Mouse (Mus musculus): Measurements from ENCODE around the gene Slc22a5. TPM values are rescaled to one million over a fixed set of nuclear protein-coding genes. Genes with fewer than 3 reads are reported as not detected.
A peak's percentile ranks its signal among the peaks of the same experiment; 100 is the strongest.
"Not testable (repeated sequence)": the region's sequence is repeated elsewhere in the genome, so short reads cannot be mapped to it uniquely, and the experiment has no call there.

Slc22a5 gene
- polyA plus RNA-seq, 1 experiment from 2014 or later = 8.2 TPM

DNA sequence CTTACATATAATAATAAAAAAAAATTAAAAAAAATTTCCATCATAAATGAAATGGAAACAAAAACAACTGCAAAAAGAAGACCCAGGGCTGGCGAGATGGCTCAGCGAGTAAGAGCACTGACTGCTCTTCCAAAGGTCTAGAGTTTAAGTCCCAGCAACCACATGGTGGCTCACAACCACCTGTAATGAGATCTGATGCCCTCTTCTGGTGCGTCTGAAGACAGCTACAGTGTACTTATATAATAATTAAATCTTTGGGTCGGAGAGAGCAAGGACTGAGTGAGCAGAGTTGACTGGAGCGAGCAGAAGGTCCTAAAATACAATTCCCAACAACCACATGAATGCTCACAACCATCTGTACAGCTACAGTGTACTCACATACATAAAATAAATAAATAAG, 13.4 kb downstream of the Slc22a5 start:
- not testable (repeated sequence) for ATAC-seq (ENCODE audit: insufficient number of reproducible peaks, low FRiP score, low TSS enrichment, low read depth); H3K27ac ChIP-seq; H3K9me3 ChIP-seq; H3K36me3 ChIP-seq; H3K4me3 ChIP-seq; H3K4me2 ChIP-seq; H3K9ac ChIP-seq; H3K4me1 ChIP-seq; H3K27me3 ChIP-seq
- 89% methylated on average over 5 of the region's 5 CpGs for WGBS

DNA sequence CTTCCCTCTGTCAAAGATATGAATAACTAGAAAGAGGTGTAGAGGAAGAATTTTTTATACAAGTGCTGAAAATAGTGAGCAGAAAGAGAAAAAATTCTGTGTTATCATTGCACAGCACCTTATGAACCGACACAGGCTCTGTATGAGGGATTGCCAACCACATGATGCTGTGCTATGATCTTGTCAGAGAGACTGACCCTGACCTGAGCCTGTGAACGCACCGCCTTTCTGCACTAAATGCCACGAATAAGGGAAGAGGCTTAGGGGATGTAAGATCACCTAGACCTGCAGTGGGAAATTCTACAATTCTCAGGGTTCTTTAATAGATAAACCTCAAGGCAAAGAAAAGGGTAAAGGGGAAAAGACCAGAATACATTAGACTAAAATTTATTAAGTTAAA, 15.0 kb downstream of the Slc22a5 start:
- H3K9ac ChIP-seq = no peak overlapping the region
- H3K27ac ChIP-seq = no peak overlapping the region
- 86% methylated on average over 4 of the region's 4 CpGs for WGBS
- H3K9me3 ChIP-seq = no peaks in the 10 kb centered on the region
- H3K36me3 ChIP-seq = peaks cover 15% of the 10 kb centered on the region
- no peak overlapping the region for H3K4me3 ChIP-seq
- ATAC-seq (ENCODE audit: insufficient number of reproducible peaks, low FRiP score, low TSS enrichment, low read depth) = no peak
- no peaks in the 10 kb centered on the region for H3K27me3 ChIP-seq
- no peaks in the 10 kb centered on the region for H3K4me1 ChIP-seq
- no peak overlapping the region for H3K4me2 ChIP-seq

DNA sequence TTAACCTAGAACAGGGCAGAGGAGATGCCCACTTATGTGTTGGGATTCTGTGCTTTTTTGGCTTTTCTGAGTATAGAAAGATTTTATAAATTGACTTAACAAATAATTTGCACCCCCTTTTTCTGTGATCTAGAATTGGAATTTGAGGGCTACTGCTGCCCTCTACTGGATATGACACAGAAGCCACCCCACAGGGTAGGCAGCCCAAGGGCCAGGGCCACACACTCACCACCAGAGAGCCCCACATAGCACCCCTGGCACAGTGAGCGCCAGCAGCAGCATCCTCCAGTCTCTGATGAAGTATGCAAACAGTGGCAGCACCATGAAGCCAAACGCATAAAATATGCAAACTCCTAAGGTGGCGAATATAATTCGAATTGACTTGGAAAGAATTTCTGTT, 16.8 kb downstream of the Slc22a5 start:
- Histone ChIP-seq H3K4me1 (no peaks in the 10 kb centered on the region), H3K4me2 (no peak overlapping the region), H3K4me3 (no peak overlapping the region), H3K9ac (no peak overlapping the region), H3K27me3 (no peaks in the 10 kb centered on the region), H3K36me3 (peaks cover 19% of the 10 kb centered on the region), H3K27ac (no peak overlapping the region), H3K9me3 (no peaks in the 10 kb centered on the region)
- no peak for ATAC-seq (ENCODE audit: insufficient number of reproducible peaks, low FRiP score, low TSS enrichment, low read depth)
- WGBS = 80% methylated on average over 4 of the region's 4 CpGs

DNA sequence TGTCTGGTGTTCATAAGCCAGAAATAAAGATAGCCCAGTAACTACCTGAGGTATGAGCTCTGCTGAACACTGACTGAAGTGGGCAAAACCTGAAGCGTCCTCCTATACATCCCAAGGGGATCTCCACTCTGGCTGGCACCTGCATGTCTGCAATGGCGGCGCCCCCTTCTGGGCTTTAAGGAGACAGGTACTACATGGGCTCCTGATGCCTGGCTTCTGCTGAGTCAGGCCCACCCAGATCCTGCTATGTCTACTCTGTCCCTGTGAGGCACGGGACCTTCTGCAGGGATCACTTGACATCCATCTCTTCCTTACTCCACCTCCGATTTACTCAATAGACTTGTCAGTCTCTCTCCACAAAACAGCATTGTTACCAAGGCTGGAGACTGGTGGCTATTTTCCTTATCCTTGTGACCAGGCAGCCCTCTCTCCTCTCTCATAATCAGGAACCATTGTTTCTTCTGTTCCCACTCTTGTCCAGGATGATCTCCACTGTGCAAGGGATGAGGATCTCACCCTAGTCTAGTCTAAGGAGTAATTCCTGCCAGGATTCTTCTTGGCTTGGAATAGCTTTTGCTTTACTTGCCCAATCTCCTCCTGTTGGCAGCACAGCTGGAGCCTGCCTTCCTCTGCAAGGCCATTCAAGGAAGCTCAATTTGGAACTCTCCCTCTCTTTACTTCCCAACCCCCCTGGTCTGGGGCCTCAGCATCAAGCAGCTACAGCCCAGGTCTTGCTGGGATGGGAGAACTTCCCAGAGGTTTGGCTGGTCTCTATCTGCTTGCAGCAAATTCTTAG, 17.4 kb downstream of the Slc22a5 start:
- peaks cover 19% of the 10 kb centered on the region for H3K36me3 ChIP-seq
- H3K27ac ChIP-seq; ATAC-seq (ENCODE audit: insufficient number of reproducible peaks, low FRiP score, low TSS enrichment, low read depth); H3K9ac ChIP-seq; H3K4me3 ChIP-seq; H3K4me2 ChIP-seq; H3K4me1 ChIP-seq; H3K27me3 ChIP-seq; H3K9me3 ChIP-seq: not testable (repeated sequence)
- WGBS = 66% methylated on average over 5 of the region's 5 CpGs

DNA sequence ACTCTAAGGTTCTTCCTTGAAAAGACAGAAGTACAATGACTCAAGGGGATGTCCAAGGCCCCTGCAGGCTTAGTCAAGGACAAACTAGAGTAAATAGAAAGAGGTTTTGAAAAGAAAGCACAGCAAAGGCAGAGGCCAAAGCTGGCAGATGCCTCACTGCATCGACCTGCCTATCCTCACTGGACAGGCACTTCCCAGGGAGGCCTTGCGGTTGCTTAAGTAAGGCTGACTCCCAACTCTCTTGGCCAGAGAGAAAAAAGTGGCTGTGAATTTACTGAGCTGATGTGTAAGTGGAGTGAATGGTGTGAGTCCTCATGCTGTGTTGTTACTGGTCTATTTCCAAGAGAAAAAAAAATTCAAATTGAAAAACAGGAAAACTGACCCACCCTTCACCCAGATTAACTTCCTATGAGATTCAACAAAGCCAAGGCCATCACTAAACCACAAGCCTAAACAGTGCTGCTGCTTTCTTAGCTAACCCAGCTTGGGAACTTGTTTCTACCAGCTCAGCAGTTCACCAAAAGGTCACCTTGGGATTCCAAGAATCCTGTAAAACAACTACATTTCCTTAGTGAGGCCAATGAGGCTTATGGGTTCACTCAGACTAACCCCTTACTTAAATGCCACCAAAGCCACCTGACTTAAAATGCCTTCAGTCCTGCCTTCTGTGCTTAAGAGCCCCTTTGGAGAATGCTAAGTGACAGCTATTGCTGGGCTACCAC, 19.5 kb downstream of the Slc22a5 start:
- Histone ChIP-seq H3K9me3 (no peaks in the 10 kb centered on the region), H3K4me1 (no peaks in the 10 kb centered on the region), H3K36me3 (peaks cover 19% of the 10 kb centered on the region), H3K4me2 (no peak overlapping the region), H3K9ac (no peak overlapping the region), H3K27me3 (no peaks in the 10 kb centered on the region), H3K27ac (peak overlapping the region; percentile 17; the same call in 1 of the 2 replicates), H3K4me3 (no peak overlapping the region)
- ATAC-seq (ENCODE audit: insufficient number of reproducible peaks, low FRiP score, low TSS enrichment, low read depth) = no peak
- 78% methylated on average over 2 of the region's 2 CpGs for WGBS

DNA sequence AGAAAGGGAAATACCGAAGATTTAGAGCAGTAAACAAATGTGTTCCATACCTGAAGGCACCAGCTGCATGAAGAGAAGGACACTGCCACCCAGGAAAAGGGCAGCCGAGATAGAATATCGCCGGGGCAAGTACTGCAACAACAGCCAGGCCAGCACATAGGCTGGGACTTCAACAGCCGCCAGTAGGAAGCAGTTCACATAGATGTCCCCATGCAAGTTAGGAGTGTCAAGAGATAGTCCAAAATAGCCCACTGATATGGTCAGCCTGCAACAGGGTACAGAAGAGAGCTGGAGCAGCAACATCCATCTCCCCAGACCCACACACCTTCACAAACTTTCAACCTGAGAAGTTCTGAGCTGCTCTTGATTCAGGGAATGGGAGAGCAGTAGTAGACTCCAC, 22.3 kb downstream of the Slc22a5 start:
- no peak overlapping the region for H3K9ac ChIP-seq
- ATAC-seq (ENCODE audit: insufficient number of reproducible peaks, low FRiP score, low TSS enrichment, low read depth) = no peak
- no peaks in the 10 kb centered on the region for H3K27me3 ChIP-seq
- H3K4me3 ChIP-seq = no peak overlapping the region
- H3K9me3 ChIP-seq = no peaks in the 10 kb centered on the region
- H3K4me2 ChIP-seq = no peak overlapping the region
- H3K4me1 ChIP-seq = no peaks in the 10 kb centered on the region
- peaks cover 28% of the 10 kb centered on the region for H3K36me3 ChIP-seq
- 88% methylated on average over 5 of the region's 5 CpGs for WGBS
- H3K27ac ChIP-seq = no peak overlapping the region

DNA sequence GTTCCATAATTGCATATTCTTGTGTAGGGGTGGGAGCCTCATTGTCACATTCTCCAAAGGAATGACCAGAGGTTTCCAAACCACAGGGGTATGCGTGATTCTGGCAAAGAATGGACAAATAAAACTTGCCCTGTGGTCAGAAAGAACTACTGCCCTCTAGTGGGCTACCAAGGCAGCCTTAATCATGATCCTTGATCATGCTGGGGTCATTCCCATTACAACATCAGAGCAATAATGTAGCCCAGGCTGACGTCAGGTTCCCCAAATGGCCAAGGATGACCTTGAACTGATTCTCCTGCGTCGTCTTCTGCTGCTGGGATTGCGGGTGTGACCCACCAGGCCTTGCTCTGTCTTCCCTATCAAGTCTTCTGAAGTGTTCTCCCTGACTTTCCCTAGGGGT, 23.1 kb downstream of the Slc22a5 start:
- H3K4me1 ChIP-seq; H3K4me3 ChIP-seq; H3K4me2 ChIP-seq; H3K9ac ChIP-seq; H3K27ac ChIP-seq; ATAC-seq (ENCODE audit: insufficient number of reproducible peaks, low FRiP score, low TSS enrichment, low read depth); H3K9me3 ChIP-seq; H3K27me3 ChIP-seq: not testable (repeated sequence)
- peaks cover 28% of the 10 kb centered on the region for H3K36me3 ChIP-seq
- 42% methylated on average over 5 of the region's 5 CpGs for WGBS

DNA sequence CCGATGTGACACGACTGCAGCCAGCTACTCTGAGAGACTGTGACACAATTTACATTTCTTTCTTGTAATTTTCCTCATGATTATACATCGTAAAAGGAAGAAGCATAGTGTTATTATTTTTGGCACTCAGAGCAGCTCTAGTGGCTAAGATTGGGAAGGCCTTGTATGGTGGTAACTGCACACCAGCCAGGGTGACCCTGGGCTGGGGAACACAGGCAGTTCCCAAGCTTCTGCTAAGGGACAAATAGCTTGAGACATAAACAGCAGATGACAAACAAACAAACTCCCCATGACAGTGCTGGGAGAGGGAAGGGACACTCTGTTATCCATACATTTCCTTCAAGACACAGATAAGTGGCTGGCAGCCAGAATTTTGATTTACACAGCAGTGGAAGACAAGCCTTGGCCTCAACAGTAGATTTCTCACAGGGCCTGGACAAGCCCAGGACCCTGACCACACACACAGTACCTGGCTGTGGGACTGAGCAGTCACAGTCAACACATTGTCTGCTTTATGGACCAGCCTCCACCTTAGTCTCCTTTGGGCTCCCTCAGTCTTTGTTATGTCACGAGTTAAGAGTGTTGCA, 26.6 kb downstream of the Slc22a5 start:
- H3K27ac ChIP-seq; H3K9me3 ChIP-seq; H3K9ac ChIP-seq; ATAC-seq (ENCODE audit: insufficient number of reproducible peaks, low FRiP score, low TSS enrichment, low read depth); H3K27me3 ChIP-seq; H3K4me3 ChIP-seq; H3K4me2 ChIP-seq; H3K36me3 ChIP-seq; H3K4me1 ChIP-seq: not testable (repeated sequence)
- WGBS = 89% methylated on average over 2 of the region's 4 CpGs

DNA sequence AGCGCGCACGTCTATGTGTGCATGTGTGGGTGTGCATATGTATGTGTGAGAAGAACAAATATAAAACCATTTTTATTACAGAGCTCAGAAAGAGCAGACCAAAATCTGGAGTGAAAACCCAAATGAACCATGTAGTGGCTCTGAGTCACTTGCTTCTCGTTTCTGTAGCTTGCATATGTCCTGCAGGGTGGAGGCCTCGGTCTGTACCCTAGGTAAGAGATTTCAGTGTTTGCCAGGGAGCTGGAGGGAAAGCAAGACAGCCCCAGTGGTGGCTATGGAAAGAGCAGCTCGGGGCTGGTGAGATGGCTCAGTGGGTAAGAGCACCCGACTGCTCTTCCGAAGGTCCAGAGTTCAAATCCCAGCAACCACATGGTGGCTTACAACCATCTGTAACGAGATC, 30.5 kb downstream of the Slc22a5 start:
- not testable (repeated sequence) for H3K4me2 ChIP-seq; H3K9ac ChIP-seq; H3K4me3 ChIP-seq; ATAC-seq (ENCODE audit: insufficient number of reproducible peaks, low FRiP score, low TSS enrichment, low read depth); H3K27ac ChIP-seq; H3K27me3 ChIP-seq; H3K4me1 ChIP-seq; H3K36me3 ChIP-seq; H3K9me3 ChIP-seq
- WGBS = 72% methylated on average over 9 of the region's 9 CpGs

DNA sequence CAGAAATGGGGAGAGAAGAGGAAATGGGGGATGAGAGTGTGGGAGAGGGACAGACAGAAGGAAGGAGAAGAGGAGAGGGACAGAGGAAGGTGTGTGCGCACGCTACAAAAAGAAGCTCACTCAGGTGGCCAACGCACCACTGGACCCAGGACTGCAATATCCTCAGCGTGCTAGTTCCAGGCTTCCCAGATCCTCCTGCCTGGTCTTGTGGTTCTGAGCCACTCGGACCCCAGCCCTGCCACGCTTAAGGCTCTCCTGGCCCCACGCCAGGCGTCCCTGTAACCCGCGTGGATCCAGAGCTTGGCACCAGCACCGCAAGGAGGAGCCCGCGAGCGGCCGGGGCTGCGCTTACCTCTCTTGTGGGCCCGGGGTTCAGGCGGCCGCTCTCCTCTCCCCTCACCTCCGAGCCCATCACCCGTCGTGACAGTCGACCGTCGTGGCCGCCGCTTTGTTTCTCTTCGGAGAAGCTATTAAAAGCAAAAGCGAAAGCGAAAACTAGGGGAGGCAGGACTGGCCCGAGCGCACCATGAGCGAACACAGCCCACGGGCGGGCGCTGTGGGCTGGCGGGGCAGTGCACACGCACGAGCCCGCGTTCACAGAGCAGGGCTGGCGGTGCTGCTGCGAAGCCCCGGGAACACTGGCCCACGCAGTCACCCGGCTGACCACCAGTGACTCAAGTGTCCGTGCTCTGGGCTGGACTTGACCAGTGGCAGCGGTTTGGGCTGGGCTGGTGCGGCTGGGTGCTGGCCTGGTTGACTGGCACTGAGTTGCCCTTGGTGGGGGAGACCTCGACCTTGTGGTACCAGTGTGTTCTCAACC, 32.5 kb downstream of the Slc22a5 start, which contains the start of gene Gm12216:
Gm12216 (minus strand) TSS at position 496 of the 820 bp plus-strand sequence.
- peak; percentile 42; the same call in 1 of the 2 replicates for ATAC-seq (ENCODE audit: insufficient number of reproducible peaks, low FRiP score, low TSS enrichment, low read depth)
- H3K4me3 ChIP-seq = peak within 1 kb of the TSS; percentile 53
- 13% methylated on average over 43 of the region's 50 CpGs for WGBS
- not testable (repeated sequence) for H3K36me3 ChIP-seq, H3K27ac ChIP-seq, H3K27me3 ChIP-seq, H3K9me3 ChIP-seq, H3K4me1 ChIP-seq
- H3K4me2 ChIP-seq = peak within 1 kb of the TSS; percentile 70
- H3K9ac ChIP-seq = peak within 1 kb of the TSS; percentile 45

DNA sequence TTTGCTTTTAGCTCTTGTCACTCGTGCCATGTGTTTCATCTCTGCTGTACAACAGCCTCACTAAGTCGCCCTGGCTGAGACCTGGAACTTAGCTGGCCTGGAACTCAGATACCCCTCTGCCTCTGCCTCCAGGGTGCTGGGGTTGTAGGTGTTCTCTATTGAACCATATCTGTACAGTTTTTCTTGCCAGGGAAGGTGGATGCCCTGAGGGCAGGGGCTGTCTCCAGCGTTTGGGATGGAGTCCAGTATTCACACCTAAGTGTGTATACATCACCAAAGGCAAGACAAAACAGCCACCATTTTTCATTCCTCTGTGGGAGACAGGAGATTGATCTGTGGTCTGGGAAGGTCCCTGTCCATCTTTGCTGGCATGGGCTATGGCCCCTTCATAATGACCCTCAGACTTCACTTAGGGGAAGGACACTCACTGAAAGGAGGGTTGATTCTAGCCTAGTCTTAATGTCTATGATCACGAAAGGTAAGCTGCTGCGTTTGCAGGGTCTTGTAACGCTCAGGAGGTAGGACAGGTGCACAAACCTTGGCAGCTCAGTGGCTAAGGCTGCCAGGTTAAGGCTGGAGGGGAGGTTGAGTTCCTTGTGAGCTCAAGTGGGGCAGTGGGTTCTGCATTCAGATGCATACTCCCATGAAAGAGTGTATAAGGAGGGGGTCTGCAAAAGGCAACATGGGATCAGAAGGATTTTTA, 33.3 kb downstream of the Slc22a5 start:
- Histone ChIP-seq H3K9me3 (no peaks in the 10 kb centered on the region), H3K27me3 (no peaks in the 10 kb centered on the region; the same call in 1 of the 2 replicates), H3K27ac (no peak overlapping the region), H3K36me3 (no peaks in the 10 kb centered on the region), H3K9ac (no peak overlapping the region), H3K4me1 (peaks cover 8% of the 10 kb centered on the region; the same call in 1 of the 2 replicates), H3K4me2 (peak overlapping the region; percentile 70), H3K4me3 (peak overlapping the region; percentile 53)
- 74% methylated on average over 6 of the region's 6 CpGs for WGBS
- ATAC-seq (ENCODE audit: insufficient number of reproducible peaks, low FRiP score, low TSS enrichment, low read depth) = no peak
